Mouse (Mus musculus) megakaryocyte, embryonic 14.5 days (primary cell): ENCODE measurements around the gene Clrn3.

Experiments used
- FLI1 ChIP-seq: IDR thresholded peaks from 2 replicates; pipeline ENCODE4 v1.6.1; 2012; ENCODE audit warnings: low read length, inconsistent platforms, mixed read lengths
- GATA1 ChIP-seq: IDR thresholded peaks from 3 replicates; pipeline ENCODE4 v1.6.1; 2012; ENCODE audit warnings: mixed read lengths, low read length, inconsistent platforms, borderline replicate concordance

GRCm38 (mm10) chr7:135548434-135548833, 20.0 kb upstream of the Clrn3 start:
- TF ChIP-seq GATA1 (no peak), FLI1 (no peak)
